Mouse (Mus musculus): ENCODE measurements around the gene Sh3bp1.

- TF ChIP-seq CHD2 (IDR thresholded peaks at IDR 0.05; ENCODE audit: low read depth, low read length) (no peak), HCFC1 (IDR thresholded peaks at IDR 0.05; ENCODE audit: borderline replicate concordance, insufficient read depth, low read length) (no peak), ZNF384 (IDR thresholded peaks at IDR 0.05; ENCODE audit: low read depth, low read length) (no peak), ZC3H11A (IDR thresholded peaks at IDR 0.05; ENCODE audit: borderline replicate concordance, low read depth, low read length) (no peak), MAFK (IDR thresholded peaks at IDR 0.05; ENCODE audit: insufficient read depth, low read depth, low read length) (no peak)
Observed at GRCm38 (mm10) chr15:78936403-78936802, 36.8 kb downstream of the Sh3bp1 start.

Data from ES-E14 (cell line).